Mouse (Mus musculus) liver, embryonic 14.5 days (tissue): ENCODE data around the gene Pole4.

Experiments
- CTCF ChIP-seq: IDR thresholded peaks from 2 replicates; pipeline ENCODE4 v1.5.1; 2016; ENCODE audit warnings: antibody characterized with exemption, low read depth, control low read depth
- EP300 ChIP-seq: IDR thresholded peaks from 2 replicates; pipeline ENCODE4 v1.6.1; 2016; ENCODE audit warnings: antibody characterized with exemption, low read depth

DNA sequence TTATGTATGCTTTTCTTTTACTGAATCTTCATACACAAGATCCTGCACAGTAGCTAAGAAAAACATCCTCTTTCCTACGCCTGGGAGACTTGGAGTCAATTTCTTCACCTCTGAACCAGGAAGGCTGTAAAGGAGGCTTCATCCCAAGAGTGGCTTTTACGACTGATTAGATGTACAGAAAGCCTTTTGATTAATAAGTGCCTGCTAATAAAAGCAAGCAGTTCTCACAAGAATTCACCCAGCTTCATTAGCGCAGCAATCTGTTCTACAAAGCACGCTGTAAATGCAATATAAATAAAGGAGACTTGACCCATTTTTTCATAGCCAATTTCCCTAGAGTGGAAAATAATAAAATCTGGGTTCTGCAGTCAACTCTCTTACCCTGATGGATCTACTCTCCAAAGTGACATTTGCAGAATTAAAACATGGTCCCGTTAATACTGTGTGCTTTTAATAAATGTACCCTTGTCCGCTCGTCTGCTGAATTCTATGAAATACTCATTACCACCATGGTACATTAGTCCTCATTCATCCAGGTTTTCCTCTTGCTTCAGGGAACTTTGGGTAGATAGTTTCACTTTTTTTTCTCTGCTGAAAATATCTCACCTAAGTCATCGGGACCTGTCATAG lies 109.6 kb downstream of the Pole4 start:
- no peak for TF ChIP-seq CTCF
- no peak for TF ChIP-seq EP300
